Comparison of ENCODE assay signal across 8 mouse cellular contexts in the genomic region with DNA sequence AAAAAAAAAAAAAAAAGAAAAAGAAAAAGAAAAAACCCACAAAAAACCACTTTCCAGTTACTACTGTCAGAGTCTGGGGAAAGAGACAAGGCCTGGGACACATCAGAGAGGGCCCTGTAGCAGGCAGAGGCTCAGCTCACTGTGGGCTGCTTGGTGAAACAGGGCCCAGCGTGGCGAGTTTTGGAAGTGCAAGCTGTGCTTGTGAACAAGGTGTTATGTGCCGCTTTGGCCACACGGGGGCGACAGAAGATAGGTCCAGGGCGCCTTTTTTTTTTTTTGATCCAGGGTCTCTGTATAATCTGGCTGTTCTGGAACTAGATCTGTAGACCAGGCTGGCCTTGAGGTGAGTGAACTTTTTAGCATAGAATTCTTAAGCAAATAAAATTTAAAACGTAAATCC. TPM values are rescaled to one million over a fixed set of nuclear protein-coding genes. Genes with fewer than 3 reads are reported as not detected.
A peak's percentile ranks its signal among the peaks of the same experiment; 100 is the strongest.
DNase-seq lines count a peak whose midpoint lies in the region; ATAC-seq and TF ChIP-seq lines count a peak whose summit lies in the region.

No protein-coding gene starts in this region.

- H3K79me2 ChIP-seq in MEL (ENCODE audit: control insufficient read depth, insufficient read depth, low read length, poor library complexity), result no peaks in the 10 kb centered on the region

- peak; percentile 61; the same call in 1 of the 2 replicates for ATAC-seq in embryonic facial prominence, embryonic 14.5 days (ENCODE audit: low read depth)
- ATAC-seq in megakaryocyte progenitor cell, adult 5-6 weeks (replicated peaks; ENCODE audit: poor library complexity), result peak; percentile 95

- H3K4me2 ChIP-seq in embryonic facial prominence, embryonic 14.5 days (ENCODE audit: low read depth, low read length), result no peak overlapping the region

- TF ChIP-seq POLR2A in MEL (IDR thresholded peaks at IDR 0.05; ENCODE audit: control insufficient read depth in 1 of 2, insufficient read depth in 1 of 2, low read depth in 1 of 2, low read length in 2 of 2, poor library complexity in 1 of 2), result no peak

- TF ChIP-seq RAD21 in MEL (IDR thresholded peaks at IDR 0.05; ENCODE audit: low read depth, low read length), result peak; percentile 96

- intact Hi-C loops in heart, postnatal 14 days (cut with DNase I), result loop anchor here (2.0 to 10.0 kb wide), 4 partner anchors 69 to 179 kb away; partner anchors contain the start of gene Apc2

- H3K4me1 ChIP-seq in MEL (ENCODE audit: control insufficient read depth in 1 of 2, insufficient read depth in 2 of 2, low read length in 2 of 2), result peaks cover 0 to 7% of the 10 kb centered on the region in 2 experiments; a peak in 1 of 4 replicates
- H3K4me1 ChIP-seq in embryonic facial prominence, embryonic 14.5 days (ENCODE audit: control insufficient read depth, insufficient read depth, low read length), result 0 out of 2 replicates have a peak, but pooled peaks cover 3% of the 10 kb centered on the region

- 3% methylated on average over 7 of the region's 7 CpGs for WGBS in embryonic facial prominence, embryonic 14.5 days

- no peaks in the 10 kb centered on the region for H3K36me3 ChIP-seq in MEL (ENCODE audit: control insufficient read depth in 1 of 2, insufficient read depth in 2 of 2, low read length in 2 of 2)
- H3K36me3 ChIP-seq in embryonic facial prominence, embryonic 14.5 days (ENCODE audit: control insufficient read depth, insufficient read depth, low read length), result peaks cover 15% of the 10 kb centered on the region

- H3K9ac ChIP-seq in MEL (ENCODE audit: control insufficient read depth, low read depth, low read length, poor library complexity, severe bottlenecking), result no peak overlapping the region
- H3K9ac ChIP-seq in embryonic facial prominence, embryonic 14.5 days (ENCODE audit: low read depth, low read length), result no peak overlapping the region

- H3K9me3 ChIP-seq in MEL (replicated peaks; ENCODE audit: insufficient read depth, low read length), result no peaks in the 10 kb centered on the region
- no peaks in the 10 kb centered on the region for H3K9me3 ChIP-seq in embryonic facial prominence, embryonic 14.5 days (ENCODE audit: control insufficient read depth, low read length)

- DNase-seq in MEL (ENCODE audit: low read depth, low spot score), result peak; percentile 93
- peak; percentile 73 to 91 for DNase-seq in adrenal gland, postnatal 4 days (ENCODE audit: low spot score in 2 of 2)
- DNase-seq in embryonic facial prominence, embryonic 14.5 days (ENCODE audit: low spot score), result peak; percentile 95
- peak; percentile 92 to 97 for DNase-seq in heart, postnatal 14 days
- DNase-seq in left cerebral cortex, adult 18-20 months (ENCODE audit: low spot score in 2 of 2), result peak; percentile 92 to 94
- peak; percentile 85 for DNase-seq in skeletal muscle tissue, adult 2 months (ENCODE audit: low read depth, low spot score)
- DNase-seq in yolk sac, embryonic 10.5 days (ENCODE audit: low spot score), result peak; percentile 77

- H3K27me3 ChIP-seq in MEL (ENCODE audit: control insufficient read depth in 1 of 2, insufficient read depth in 2 of 2, low read length in 2 of 2), result no peaks in the 10 kb centered on the region
- no peaks in the 10 kb centered on the region for H3K27me3 ChIP-seq in embryonic facial prominence, embryonic 14.5 days (replicated peaks; ENCODE audit: control insufficient read depth, insufficient read depth, low read length)

- peak; percentile 77 to 100 (median 90) for TF ChIP-seq CTCF in MEL (IDR thresholded peaks at IDR 0.05 in 2 of 3, conservative IDR thresholded peaks at IDR 0.05 in 1 of 3; ENCODE audit: control insufficient read depth in 1 of 3, insufficient read depth in 1 of 3, low read depth in 2 of 3, low read length in 3 of 3, poor library complexity in 1 of 3, severe bottlenecking in 1 of 3)

- no peak overlapping the region for H3K4me3 ChIP-seq in MEL (ENCODE audit: control insufficient read depth in 1 of 2, insufficient read depth in 1 of 2, low read depth in 2 of 2, low read length in 2 of 2)
- no peak overlapping the region for H3K4me3 ChIP-seq in embryonic facial prominence, embryonic 14.5 days (ENCODE audit: low read depth, low read length)

- H3K27ac ChIP-seq in MEL (ENCODE audit: control insufficient read depth, low read depth, low read length), result no peak overlapping the region
- H3K27ac ChIP-seq in embryonic facial prominence, embryonic 14.5 days (replicated peaks; ENCODE audit: low read depth, low read length), result no peak overlapping the region

- TF ChIP-seq EP300 in MEL (IDR thresholded peaks at IDR 0.05; ENCODE audit: low read depth in 1 of 2, low read length in 2 of 2), result 0 out of 4 replicates have a peak, but pooled peaks of 1 of the 2 experiments have one; percentile 13

TF ChIP-seq in MEL, 35 proteins besides CTCF, POLR2A, EP300 and RAD21 (continues in another document):
- TF ChIP-seq NRF1 (IDR thresholded peaks at IDR 0.05; ENCODE audit: insufficient read depth, low read depth, low read length, poor library complexity, severe bottlenecking) (0 out of 2 replicates have a peak, but pooled peaks have one; percentile 28), NELFE (IDR thresholded peaks at IDR 0.05; ENCODE audit: low read depth, low read length) (peak; percentile 23; the same call in 1 of the 2 replicates), MAZ (IDR thresholded peaks at IDR 0.05; ENCODE audit: low read depth, low read length) (0 out of 2 replicates have a peak, but pooled peaks have one; percentile 45), ZMIZ1 (IDR thresholded peaks at IDR 0.05; ENCODE audit: low read depth, low read length) (no peak), HCFC1 (IDR thresholded peaks at IDR 0.05; ENCODE audit: low read depth, low read length) (0 out of 2 replicates have a peak, but pooled peaks have one; percentile 44), GATA1 (IDR thresholded peaks at IDR 0.05; ENCODE audit: low read depth, low read length) (no peak), CHD1 (IDR thresholded peaks at IDR 0.05; ENCODE audit: low read depth, low read length) (peak; percentile 79; the same call in 1 of the 2 replicates), ETS1 (IDR thresholded peaks at IDR 0.05; ENCODE audit: low read depth, low read length) (0 out of 2 replicates have a peak, but pooled peaks have one; percentile 14), MAX (IDR thresholded peaks at IDR 0.05; ENCODE audit: low read length) (peak; percentile 44; the same call in 1 of the 2 replicates)

RNA-seq across cellular contexts. Expression of gene Mex3d, which starts 11.3 kb away (rescaled TPM):
- 14.1 and 15.6 TPM in 2 replicates for total RNA-seq in MEL (2012; rRNA removed)
- polyA plus RNA-seq in MEL (2012; ENCODE audit: insufficient read depth in 1 of 2, insufficient read length in 2 of 2, low read depth in 1 of 2, low replicate concordance in 2 of 2, missing spikeins in 1 of 2), result 10 to 100 TPM in 1 of 2 experiments, not detected in 1; 18.8 TPM
- 10 to 100 TPM; 25.4 to 26.7 TPM for total RNA-seq in adrenal gland, postnatal 4 days (2021)
- 6.2 and 6.4 TPM in 2 replicates for polyA plus RNA-seq in embryonic facial prominence, embryonic 14.5 days (2014; fragmentation: Nextera tagmentation; extraction: Ambion mirVana)
- 10 to 100 TPM; 11.8 to 12.2 TPM for total RNA-seq in heart, postnatal 14 days (2021)
- 10 to 100 TPM; 20.1 to 20.7 TPM for total RNA-seq in left cerebral cortex, adult 18-20 months (2021)
- total RNA-seq in megakaryocyte progenitor cell, adult 5-6 weeks (2015), result 1.9 and 4.3 TPM in 2 replicates
- 2.7 and 7.9 TPM in 2 replicates for total RNA-seq in megakaryocyte progenitor cell, adult 5-6 weeks (2017)

RNA-seq across cellular contexts. Expression of gene Plk5, which starts 19.9 kb away (rescaled TPM):
- 0.19 TPM in 1 of 2 replicates, not detected in the other for total RNA-seq in MEL (2012; rRNA removed)
- under 1 TPM in 1 of 2 experiments, not detected in 1; 0.19 TPM for polyA plus RNA-seq in MEL (2012; ENCODE audit: insufficient read depth in 1 of 2, insufficient read length in 2 of 2, low read depth in 1 of 2, low replicate concordance in 2 of 2, missing spikeins in 1 of 2)
- under 1 TPM in 1 of 2 experiments, not detected in 1; 0.36 TPM for total RNA-seq in adrenal gland, postnatal 4 days (2021)
- 0.47 and 0.72 TPM in 2 replicates for polyA plus RNA-seq in embryonic facial prominence, embryonic 14.5 days (2014; fragmentation: Nextera tagmentation; extraction: Ambion mirVana)
- under 1 TPM; 0.12 to 0.22 TPM for total RNA-seq in heart, postnatal 14 days (2021)
- 10 to 100 TPM; 25.8 to 34.6 TPM for total RNA-seq in left cerebral cortex, adult 18-20 months (2021)
- total RNA-seq in megakaryocyte progenitor cell, adult 5-6 weeks (2015), result not detected in 2 replicates
- not detected in 2 replicates for total RNA-seq in megakaryocyte progenitor cell, adult 5-6 weeks (2017)

RNA-seq across cellular contexts. Expression of gene Mbd3, which starts 23.2 kb away (rescaled TPM):
- total RNA-seq in MEL (2012; rRNA removed), result 81.4 and 86.9 TPM in 2 replicates
- polyA plus RNA-seq in MEL (2012; ENCODE audit: insufficient read depth in 1 of 2, insufficient read length in 2 of 2, low read depth in 1 of 2, low replicate concordance in 2 of 2, missing spikeins in 1 of 2), result 100 to 1,000 TPM in 1 of 2 experiments, not detected in 1; 289 TPM
- 100 to 1,000 TPM; 142 to 147 TPM for total RNA-seq in adrenal gland, postnatal 4 days (2021)
- polyA plus RNA-seq in embryonic facial prominence, embryonic 14.5 days (2014; fragmentation: Nextera tagmentation; extraction: Ambion mirVana), result 164 and 186 TPM in 2 replicates
- 10 to 100 TPM; 78.6 to 84.0 TPM for total RNA-seq in heart, postnatal 14 days (2021)
- 100 to 1,000 TPM; 143 to 166 TPM for total RNA-seq in left cerebral cortex, adult 18-20 months (2021)
- total RNA-seq in megakaryocyte progenitor cell, adult 5-6 weeks (2015), result 91.1 and 96.6 TPM in 2 replicates
- total RNA-seq in megakaryocyte progenitor cell, adult 5-6 weeks (2017), result 82.8 and 90.8 TPM in 2 replicates

RNA-seq across cellular contexts. Expression of gene Adamtsl5, which starts 27.9 kb away (rescaled TPM):
- 2.4 and 3.9 TPM in 2 replicates for total RNA-seq in MEL (2012; rRNA removed)
- 10 to 100 TPM in 1 of 2 experiments, not detected in 1; 16.5 TPM for polyA plus RNA-seq in MEL (2012; ENCODE audit: insufficient read depth in 1 of 2, insufficient read length in 2 of 2, low read depth in 1 of 2, low replicate concordance in 2 of 2, missing spikeins in 1 of 2)
- 10 to 100 TPM; 12.8 to 13.2 TPM for total RNA-seq in adrenal gland, postnatal 4 days (2021)
- 5.8 and 6.3 TPM in 2 replicates for polyA plus RNA-seq in embryonic facial prominence, embryonic 14.5 days (2014; fragmentation: Nextera tagmentation; extraction: Ambion mirVana)
- 10 to 100 TPM; 43.8 to 44.5 TPM for total RNA-seq in heart, postnatal 14 days (2021)
- 10 to 100 TPM in 1 of 2 experiments, 1 to 10 TPM in 1; 8.8 to 10.4 TPM for total RNA-seq in left cerebral cortex, adult 18-20 months (2021)
- 0.15 and 0.25 TPM in 2 replicates for total RNA-seq in megakaryocyte progenitor cell, adult 5-6 weeks (2015)
- total RNA-seq in megakaryocyte progenitor cell, adult 5-6 weeks (2017), result 0.20 and 0.46 TPM in 2 replicates

RNA-seq across cellular contexts. Expression of gene Uqcr11, which starts 30.5 kb away (rescaled TPM):
- total RNA-seq in MEL (2012; rRNA removed), result 879 and 935 TPM in 2 replicates
- polyA plus RNA-seq in MEL (2012; ENCODE audit: insufficient read depth in 1 of 2, insufficient read length in 2 of 2, low read depth in 1 of 2, low replicate concordance in 2 of 2, missing spikeins in 1 of 2), result 100 to 1,000 TPM in 1 of 2 experiments, not detected in 1; 481 TPM
- 100 to 1,000 TPM; 535 to 613 TPM for total RNA-seq in adrenal gland, postnatal 4 days (2021)
- 751 and 879 TPM in 2 replicates for polyA plus RNA-seq in embryonic facial prominence, embryonic 14.5 days (2014; fragmentation: Nextera tagmentation; extraction: Ambion mirVana)
- total RNA-seq in heart, postnatal 14 days (2021), result 1,000 to 10,000 TPM; 1,852 to 1,908 TPM
- total RNA-seq in left cerebral cortex, adult 18-20 months (2021), result 100 to 1,000 TPM; 383 to 388 TPM
- total RNA-seq in megakaryocyte progenitor cell, adult 5-6 weeks (2015), result 202 and 210 TPM in 2 replicates
- 184 and 263 TPM in 2 replicates for total RNA-seq in megakaryocyte progenitor cell, adult 5-6 weeks (2017)

Comparison
In these comparisons a context has a peak if more than half of its experiments do, and no peak if none do; other contexts are left out.
1. RNA of gene Plk5, which starts 19.9 kb away (total RNA-seq): 25.8 to 34.6 TPM in left cerebral cortex, adult 18-20 months; 0.36 TPM in adrenal gland, postnatal 4 days, 0.12 to 0.22 TPM in heart, postnatal 14 days, 0.19 TPM in MEL and not detected in megakaryocyte progenitor cell, adult 5-6 weeks; every median in the first group is over 10 times any median in the second.
2. Peak in every context shown above with its lines, with median percentiles within 50 percentile points of each other: DNase-seq.